Mouse (Mus musculus) Muller cell, postnatal 12 days (primary cell): ENCODE measurements around the gene Snx30.

ENCODE experiments used
- DNase-seq: peaks from one replicate; pipeline ENCODE4 v3.0.0-alpha.2; 2015; ENCODE audit errors: inconsistent ontology term

Snx30 gene

DNA sequence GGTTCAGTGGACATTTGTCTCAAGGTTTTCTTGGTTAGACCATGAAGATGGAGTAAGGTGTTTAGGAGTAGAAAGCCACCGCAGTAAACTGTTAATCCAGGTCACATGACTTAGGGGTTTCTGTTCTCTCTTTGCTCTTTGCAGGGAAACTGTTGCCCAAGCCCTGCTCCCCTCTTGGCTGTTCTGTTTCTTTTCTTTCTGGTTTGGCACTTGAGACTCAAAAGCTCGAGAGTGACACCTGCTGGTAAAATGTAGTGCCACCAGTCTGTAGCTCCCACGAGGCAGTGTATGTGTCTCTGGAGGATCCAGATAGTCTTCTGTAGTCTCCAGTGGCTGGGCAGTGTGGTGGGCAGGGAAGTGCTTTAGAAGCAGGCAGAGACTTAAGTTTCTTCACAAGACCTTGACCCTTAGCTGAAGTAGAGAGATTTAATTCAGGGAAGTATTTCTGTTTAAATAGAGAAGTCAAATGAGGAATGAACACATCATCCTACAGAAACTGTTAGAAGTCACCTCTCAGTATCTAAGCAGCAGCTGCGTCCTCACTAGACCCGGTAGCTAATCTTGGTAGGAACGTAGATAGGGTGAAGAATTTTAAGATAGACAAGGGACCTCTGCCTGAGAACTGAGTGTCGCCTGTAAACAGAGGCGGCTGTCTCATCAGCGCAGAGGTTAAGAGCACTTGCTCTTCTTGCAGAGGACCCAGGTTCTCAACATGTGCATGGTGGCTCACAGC lies 65.4 kb downstream of the Snx30 start:
- DNase-seq = peak; percentile 71

DNA sequence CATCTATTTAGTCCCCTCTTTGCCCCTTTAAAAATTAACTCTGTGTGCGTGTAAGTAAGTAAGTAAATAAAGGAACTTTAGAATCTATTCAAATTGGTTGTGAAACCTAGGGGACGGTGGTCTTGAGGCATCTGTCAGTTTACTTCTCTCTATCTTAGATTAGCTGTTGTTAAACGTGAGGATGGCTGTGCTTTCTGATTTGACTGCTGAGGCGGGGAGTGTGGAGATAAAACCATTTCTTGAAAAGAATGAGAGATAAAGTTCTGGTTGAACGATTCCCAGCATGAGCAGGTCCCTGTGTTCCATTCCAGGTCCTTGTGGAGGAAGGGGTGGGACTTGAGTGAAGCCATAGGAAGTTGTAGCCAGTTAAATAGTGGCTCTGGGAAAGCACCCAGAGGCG lies 67.6 kb downstream of the Snx30 start:
- no peak for DNase-seq

DNA sequence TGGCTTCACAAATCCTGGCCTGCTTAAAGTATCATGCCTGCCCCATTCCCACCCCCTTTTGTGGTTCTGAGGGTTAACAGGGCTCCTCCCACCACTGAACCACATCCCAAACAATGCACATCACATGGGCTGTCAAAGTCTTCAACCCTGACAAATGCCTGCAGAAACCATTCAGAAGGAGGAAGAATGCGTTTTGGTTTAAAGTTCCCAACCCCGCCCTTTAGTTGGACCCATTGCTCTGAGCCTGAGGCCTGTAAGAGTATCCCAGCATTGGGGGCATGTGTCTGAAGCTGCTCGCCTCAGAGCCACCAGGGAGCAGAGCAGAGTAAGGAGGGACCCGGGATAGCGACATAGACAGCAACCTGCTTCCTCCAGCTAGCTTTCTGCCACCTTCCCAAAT lies 68.2 kb downstream of the Snx30 start:
- no peak for DNase-seq

- DNase-seq = no peak
These were observed 70.9 kb downstream of the Snx30 start for GRCm38 (mm10) chr4:59876570-59876969.

GRCm38 (mm10) chr4:59877025-59877424 lies 71.4 kb downstream of the Snx30 start:
- peak; percentile 69 for DNase-seq

GRCm38 (mm10) chr4:59878595-59878994 lies 73.0 kb downstream of the Snx30 start:
- no peak for DNase-seq

DNA sequence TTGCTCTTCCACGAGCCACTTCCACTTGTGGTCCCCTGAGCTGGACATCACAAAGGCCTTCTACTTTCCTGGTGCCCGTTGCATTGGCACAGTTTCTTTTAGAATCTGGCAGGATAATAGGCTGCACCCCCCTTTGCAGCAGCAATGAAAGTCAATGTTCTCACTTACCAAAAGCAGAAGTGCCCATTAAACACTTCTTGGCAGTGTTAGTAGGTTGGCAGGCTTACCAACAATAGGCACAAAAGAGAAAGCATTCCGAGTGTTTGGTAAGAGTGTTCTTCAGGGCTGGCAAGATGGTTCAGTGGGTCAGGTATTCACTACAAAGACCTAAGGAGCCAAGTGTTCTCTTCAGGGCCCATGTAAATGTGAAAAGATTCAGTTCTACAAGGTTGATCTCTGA lies 73.8 kb downstream of the Snx30 start:
- peak; percentile 73 for DNase-seq

DNA sequence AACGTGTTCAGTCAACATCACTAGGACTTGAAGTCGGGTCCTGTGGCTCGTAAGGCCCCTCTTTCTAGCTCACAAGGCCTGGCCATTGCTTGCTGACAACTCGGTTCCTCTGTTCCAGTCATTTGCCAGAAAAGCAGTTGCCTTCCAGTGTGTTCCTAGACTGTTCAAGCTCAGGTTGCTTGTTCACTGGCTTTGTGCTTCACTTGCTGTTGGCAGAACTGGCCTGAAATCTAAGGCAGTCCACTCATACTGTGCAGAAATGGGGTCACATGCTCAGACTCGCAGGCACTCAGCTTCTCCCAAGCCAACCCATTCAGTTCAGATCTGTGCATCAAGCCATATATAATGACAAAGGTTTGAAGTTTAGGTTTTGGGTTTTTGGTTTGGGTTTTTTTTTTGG lies 75.1 kb downstream of the Snx30 start:
- DNase-seq = peak; percentile 61

- peak; percentile 68 for DNase-seq
These were observed 75.6 kb downstream of the Snx30 start for GRCm38 (mm10) chr4:59881210-59881609.

- DNase-seq = no peak
These were observed 78.6 kb downstream of the Snx30 start for GRCm38 (mm10) chr4:59884136-59884696.

DNA sequence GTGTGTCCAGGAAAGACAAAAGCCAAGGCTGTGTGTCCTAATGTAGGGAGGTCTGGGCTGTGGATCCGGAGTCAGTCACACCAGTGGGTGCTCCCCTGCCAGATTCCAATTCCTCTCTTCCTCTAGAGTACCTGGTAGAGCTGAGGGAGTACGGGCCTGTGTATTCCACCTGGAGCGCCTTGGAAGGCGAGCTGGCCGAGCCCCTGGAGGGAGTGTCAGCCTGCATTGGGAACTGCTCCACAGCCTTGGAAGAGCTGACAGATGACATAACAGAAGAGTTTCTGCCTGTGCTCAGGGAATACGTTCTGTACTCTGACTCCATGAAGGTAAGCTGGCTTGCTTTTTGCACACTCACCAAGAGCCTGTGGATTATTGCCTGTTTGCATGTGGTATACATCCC lies 80.6 kb downstream of the Snx30 start:
- DNase-seq = no peak

GRCm38 (mm10) chr4:59887011-59887410 lies 81.4 kb downstream of the Snx30 start:
- no peak for DNase-seq

GRCm38 (mm10) chr4:59888014-59888413 lies 82.4 kb downstream of the Snx30 start:
- DNase-seq = no peak

GRCm38 (mm10) chr4:59890086-59890600 lies 84.5 kb downstream of the Snx30 start:
- peak; percentile 91 for DNase-seq

DNA sequence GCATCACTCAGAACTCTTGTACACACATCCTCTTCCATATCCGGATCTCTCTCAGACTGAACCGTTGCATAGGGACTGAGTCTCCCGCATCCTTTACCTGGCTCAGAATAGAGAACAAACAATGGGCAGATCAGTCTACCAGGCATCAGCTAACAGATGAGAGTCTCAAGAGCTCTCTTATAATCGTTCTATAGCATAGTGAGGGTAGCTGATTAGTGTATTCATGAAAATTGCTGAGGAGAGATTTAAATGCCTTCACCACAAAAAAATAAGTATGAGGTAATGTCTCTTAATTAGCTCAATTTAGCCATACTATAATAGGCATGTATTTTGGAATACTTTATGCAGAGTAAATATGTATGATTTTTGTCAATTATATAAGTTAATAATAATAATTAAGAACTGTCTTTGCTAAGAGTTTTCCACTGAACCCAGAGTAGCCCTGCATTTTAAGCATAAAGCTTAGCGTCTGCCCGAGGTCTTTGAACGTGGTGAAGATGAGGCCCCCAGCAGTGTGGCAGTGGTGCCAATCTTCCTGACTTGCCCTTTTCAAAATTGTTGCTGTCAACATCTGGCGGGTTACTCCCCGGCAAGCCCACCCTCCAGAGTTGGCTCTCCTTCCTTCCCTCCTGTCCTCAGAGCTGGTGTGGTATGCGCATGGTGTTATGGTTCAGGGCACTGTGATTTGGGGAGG lies 86.2 kb downstream of the Snx30 start:
- no peak for DNase-seq

DNA sequence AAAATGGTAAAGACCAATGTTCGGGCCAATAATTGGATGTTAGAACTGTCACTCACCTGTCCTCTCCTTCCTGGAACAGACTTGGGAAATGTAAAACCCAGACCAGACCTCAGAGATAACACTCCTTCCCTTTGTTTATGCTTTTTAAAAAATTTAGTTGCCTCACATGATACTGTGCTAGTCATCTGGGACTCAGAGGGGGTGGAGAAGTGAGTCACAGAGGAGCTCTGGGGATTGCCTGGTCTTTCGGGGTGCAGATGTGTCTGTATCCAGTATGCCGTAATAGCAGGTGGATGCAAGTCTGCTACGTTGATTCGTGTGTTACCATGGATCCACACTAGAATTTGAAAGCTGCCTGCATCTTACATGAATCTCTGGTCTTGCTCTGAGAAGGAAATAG lies 87.1 kb downstream of the Snx30 start:
- DNase-seq = no peak

DNA sequence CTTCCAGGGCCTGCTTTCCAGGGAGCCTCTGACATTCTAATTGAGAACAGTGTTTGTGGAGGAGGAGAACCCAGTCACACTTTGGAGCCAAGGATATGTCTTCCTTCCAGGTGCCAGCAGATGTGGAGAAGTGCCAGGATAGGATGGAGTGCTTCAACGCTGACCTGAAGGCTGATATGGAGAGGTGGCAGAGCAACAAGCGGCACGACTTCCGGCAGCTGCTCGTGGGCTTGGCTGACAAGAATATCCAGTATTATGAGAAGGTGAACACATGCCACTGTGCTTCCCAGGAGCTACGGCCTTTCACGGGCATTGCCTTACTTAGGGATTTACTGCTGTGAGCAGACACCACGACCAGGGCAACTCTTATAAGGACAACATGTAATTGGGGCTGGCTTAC lies 88.8 kb downstream of the Snx30 start:
- DNase-seq = no peak

DNA sequence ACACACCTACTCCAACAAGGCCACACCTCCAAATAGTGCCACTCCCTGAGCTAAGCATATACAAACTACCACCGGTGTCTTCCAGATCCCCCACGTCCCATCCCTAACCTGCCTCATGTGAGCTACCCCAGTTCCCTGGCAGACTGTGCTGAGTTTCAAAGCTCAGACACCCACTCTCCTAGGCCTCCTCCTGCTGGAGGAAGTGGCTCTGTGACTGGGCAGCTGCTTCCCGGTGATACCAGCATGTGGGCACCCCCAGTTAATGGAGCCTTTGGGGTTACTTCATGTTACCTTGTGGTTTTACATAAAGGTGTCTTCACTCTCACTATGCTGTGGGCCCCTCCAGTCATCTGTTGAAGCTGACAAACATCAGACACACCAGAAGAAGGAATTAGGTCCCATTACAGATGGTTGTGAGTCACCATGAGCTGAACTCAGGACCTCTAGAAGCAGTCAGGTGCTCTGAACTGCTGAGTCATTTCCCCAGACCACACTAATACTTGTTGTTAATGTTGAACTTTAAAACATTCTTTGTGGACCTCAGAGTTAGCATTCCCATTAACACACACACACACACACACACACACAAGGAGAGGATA lies 89.4 kb downstream of the Snx30 start:
- DNase-seq = peak; percentile 47

GRCm38 (mm10) chr4:59896000-59896399 lies 90.4 kb downstream of the Snx30 start:
- DNase-seq = no peak

GRCm38 (mm10) chr4:59897814-59898520 lies 92.3 kb downstream of the Snx30 start:
- DNase-seq = no peak

DNA sequence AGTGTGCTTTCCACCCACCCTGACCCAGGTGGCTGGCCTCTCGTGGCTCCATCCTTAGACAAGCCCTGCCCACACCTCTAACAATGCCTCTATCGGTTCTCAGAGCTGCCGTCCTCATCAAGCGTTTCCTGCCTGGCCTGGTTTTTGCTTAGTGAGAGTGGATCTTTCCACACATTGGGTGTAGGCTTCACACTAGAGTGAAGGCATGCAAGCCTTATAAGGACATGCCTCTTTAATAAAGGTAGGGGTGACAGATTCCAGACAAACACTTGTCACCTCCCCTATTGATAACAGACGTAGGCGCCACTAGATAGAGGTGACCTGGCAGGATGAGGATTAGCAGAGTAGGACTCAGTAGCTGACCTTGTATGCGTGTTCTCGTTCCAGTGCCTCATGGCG lies 92.9 kb downstream of the Snx30 start:
- no peak for DNase-seq

- no peak for DNase-seq
These were observed 96.2 kb downstream of the Snx30 start for GRCm38 (mm10) chr4:59901810-59902209.
